Mouse (Mus musculus) bone marrow macrophage, adult 2 months (primary cell): ENCODE data around the gene Hist1h4k.
"Not testable (repeated sequence)": the region's sequence is repeated elsewhere in the genome, so short reads cannot be mapped to it uniquely, and the experiment has no call there.

ENCODE experiments used
- CTCF ChIP-seq: IDR thresholded peaks from 2 replicates; pipeline ENCODE4 v1.5.1; 2012; ENCODE audit warnings: low read depth, mild to moderate bottlenecking, low read length, moderate library complexity
- POLR2A ChIP-seq: IDR thresholded peaks from 2 replicates; pipeline ENCODE4 v1.6.1; 2012; ENCODE audit warnings: mild to moderate bottlenecking, low read depth, low read length, borderline replicate concordance

DNA sequence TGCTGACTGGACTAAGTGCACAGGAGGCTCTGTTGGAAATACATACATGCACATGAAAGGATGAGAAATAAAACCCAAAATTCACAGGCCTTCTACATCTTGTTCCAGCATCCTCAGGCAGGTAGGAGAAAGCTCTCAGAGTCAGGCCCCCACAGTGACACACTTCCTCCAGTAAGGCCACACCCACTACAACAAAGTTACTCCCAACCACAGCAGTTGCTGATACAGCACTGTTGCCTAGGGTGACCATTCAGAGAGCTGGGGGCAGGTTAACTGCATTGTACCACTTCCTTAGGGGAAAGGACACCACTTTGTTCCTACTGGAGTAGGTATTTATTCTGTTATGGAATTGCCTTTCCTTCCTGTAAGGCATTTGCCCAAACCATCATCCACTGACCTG lies 46.9 kb upstream of the Hist1h4k start:
- TF ChIP-seq POLR2A, CTCF: not testable (repeated sequence)
